Mouse (Mus musculus) cortical plate, adult 2 months (tissue): ENCODE results near the gene Fam185a.

Experiments
- CTCF ChIP-seq: fragments of 200-500 bp; IDR thresholded peaks from 2 replicates; pipeline ENCODE4 v1.5.1; 2011; ENCODE audit warnings: mild to moderate bottlenecking, control low read depth, low read length; ENCODE audit not compliant: insufficient read depth; ENCODE audit errors: extremely low read depth
- POLR2A ChIP-seq: fragments of 200-500 bp; IDR thresholded peaks from 2 replicates; pipeline ENCODE4 v1.6.1; 2011; ENCODE audit warnings: mild to moderate bottlenecking, low read length, control low read depth; ENCODE audit not compliant: insufficient read depth; ENCODE audit errors: extremely low read depth

DNA sequence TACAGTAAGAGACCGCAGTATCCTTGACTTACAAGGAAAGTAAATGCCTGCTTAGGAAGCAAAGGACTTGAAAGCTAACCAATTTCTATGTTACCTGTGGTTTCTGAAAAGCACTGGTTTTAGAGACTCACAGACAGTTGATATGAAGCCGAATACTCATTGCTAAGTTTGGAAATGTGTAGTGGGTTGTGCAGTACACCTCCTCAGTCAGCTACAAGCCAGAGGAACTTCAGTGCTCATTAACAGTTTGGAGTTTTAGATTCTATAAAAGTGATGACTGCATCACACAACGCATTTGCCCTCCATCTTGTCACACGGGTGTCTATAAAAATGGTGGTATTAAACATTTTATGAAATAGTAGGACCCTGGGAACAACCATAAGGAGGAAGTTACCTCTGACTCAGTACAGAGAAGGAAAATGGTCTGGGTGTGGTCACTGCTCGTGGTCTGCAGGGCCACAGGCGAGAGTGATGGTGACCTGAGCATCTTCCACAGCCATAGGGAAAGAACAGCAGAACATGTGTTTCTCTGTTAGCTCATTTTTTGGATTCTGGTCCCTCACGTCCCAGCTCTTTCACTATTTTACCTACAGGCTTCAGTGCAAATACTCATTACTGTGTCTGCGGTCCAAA is 60.6 kb downstream of the Fam185a start:
- TF ChIP-seq CTCF (no peak), POLR2A (no peak)
